Mouse (Mus musculus) B cell, adult 2 months (primary cell): ENCODE data around the gene Mgmt.

Experiments used
- DNase-seq, 2 experiments: peaks; one replicate each; pipeline ENCODE4 v3.0.0; 2022

The Mgmt gene

DNA sequence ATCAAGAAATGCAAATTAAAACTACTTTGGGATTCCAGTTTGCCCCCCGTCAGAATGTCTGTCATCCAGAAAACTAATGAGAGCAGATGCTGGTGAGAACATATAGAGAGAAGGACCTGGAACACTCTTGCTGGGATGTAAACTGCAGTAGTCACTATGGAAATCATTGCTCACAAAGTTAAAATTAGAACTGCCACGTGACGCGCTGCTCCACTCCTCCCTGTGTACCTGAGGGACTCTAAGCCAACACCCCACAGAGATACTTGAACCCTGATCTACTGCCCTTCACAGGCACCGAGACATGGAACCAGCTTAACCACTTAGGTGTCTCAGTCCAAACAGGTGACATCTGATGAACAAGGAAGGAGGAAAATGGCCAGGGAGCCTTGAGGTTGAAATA, 171.0 kb downstream of the Mgmt start:
- no peak for DNase-seq

DNA sequence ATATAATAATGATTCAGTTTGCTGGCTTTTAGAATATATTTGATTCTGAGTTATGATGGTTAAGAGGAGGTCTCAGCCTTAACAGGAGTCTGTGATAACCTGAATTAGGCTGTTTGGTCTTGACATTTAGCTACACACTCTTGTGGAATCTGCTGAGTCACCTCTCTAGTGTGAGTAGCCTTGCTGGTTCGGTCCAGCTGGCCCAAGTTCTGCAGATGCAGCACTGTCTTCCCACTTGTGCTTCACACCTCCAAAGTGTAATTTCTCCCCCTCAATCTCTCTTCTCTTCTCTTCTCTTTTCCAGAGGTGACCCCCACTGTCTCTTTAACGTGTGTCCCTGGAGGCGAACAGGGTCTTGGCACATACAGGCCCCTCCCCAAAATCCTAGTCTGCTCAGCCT, 171.8 kb downstream of the Mgmt start:
- no peak for DNase-seq

DNA sequence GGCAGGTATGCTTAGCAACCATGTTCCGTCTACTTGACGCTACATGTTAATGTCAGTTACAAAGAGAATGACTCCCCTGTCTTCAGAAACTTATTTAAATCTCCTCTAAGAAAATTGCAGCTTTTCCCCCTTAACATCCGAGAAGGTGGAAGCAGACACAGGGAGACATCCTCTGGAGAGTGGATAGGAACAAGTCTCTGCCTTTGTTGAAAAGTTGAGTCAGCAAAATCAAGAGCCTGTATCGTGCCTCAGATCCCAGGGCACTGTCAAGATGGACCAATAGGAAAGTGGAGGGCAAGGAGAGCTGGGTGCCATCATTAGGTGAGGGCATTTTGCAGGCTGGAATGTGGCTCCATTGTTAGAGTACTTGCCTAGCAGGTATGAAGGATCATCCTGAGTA, 172.6 kb downstream of the Mgmt start:
- DNase-seq = no peak

DNA sequence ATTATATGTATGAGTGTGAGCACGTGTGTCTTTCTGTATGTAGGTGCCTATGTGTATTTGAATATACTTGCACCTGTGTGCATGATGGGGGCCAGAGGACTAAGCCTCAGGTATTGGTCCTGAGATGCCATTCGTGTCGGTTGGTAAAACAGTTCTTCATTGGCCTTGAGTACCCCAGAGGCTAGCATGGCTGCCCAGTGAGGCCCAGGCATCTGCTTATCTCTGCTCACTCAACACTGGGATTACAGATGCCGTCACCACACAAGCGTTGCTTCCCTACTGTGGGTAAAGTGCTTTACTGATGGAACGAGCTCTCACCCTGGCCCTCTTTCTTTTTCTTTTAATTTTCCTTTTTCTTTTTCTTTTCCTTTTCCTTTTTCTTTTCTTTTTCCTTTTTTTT, 173.3 kb downstream of the Mgmt start:
- DNase-seq = no peak

DNA sequence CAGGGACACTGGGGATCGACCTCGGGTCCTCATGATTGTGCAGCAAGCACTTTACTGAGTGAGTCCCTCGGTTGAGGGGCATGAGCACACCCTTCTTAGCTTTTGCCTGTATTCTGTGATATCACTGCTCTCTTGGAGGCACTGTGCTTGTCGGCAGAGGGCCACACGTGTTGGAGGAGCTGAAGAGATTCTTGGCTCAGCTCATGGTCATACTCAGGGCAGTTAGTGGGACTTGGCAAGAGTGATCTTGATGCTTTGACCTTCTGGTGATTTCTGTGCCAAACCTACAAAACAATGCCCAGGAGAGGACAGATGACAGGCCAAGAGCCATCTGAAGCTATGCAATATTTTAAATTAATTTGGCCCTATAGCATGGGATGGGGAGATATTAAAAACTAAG, 174.4 kb downstream of the Mgmt start:
- DNase-seq = no peak

DNA sequence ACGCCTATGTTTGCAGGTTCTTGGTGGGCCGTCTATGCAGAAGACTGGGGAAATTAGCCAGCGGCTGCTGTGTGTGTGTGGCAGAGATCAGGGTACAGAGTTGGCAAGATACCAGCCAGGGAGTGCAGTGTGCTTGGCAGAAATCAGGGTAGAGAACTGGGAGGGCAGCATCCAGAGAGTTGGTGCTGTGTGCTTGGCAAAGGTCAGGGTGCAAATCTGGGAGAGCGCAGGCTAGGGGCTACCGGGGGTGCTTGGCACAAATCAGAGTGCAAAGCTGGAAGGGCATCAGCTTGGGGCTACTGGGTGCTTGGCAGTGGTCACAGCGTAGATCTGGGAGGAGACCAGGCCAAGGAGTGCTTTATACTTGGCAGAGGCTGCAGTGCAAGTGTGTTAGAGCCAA, 175.4 kb downstream of the Mgmt start:
- no peak for DNase-seq

DNA sequence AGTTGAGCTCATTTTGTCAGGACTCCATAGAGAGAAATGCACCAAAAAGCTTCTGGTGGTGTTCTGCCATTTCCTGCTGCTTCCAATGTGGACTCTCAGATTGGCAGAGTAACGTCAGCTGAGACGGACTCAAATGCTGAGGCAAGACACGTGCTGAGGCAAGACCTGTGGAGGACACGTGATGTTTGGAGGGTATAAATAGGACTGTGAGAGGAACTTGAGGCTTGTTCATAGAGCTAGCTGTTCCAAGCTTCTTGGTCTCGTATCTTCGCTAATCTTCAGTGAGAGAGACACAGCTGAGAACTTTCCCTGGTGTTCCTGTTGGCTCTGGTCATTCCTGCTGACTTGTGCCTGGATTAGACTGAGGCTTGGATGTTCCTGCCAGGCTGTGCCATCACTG, 176.9 kb downstream of the Mgmt start:
- no peak for DNase-seq

DNA sequence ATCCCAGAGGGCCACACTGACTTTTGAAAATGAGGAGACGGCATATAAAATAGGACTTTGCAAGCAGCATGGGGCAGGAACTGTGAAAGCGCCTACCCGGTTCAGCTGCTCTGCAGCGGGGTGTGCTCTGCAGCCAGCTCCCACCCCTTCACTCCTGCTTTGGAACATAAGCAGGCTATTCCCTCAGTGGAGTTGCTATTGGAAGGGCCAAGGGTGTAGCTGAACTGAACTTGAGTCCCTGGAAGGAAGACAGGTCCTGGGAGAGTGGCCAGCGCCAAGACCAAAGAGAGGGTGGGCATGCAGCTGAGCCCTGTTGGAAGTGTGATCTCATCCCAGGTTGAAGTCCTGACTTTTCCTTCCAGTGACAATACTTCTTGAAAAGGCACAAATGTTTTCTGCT, 179.5 kb downstream of the Mgmt start:
- no peak for DNase-seq

DNA sequence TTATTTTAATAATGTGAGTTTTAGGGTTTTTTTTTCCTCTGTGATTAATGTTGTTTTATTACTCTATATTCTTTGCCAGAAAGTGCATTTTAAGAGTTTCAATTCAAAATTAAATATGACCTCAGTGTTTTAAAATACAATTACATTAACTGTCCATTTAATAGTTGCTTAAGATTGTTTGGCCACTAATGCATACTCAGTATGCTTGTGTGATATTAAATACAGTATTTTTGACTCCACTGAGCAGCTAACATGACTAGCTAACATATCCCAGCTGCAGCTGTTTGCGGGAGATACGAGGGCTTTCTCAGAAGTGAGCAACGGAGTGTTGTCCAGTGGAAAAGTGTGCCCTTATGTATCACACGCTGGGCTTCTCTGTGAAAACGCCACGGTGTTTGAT, 179.9 kb downstream of the Mgmt start:
- no peak for DNase-seq

DNA sequence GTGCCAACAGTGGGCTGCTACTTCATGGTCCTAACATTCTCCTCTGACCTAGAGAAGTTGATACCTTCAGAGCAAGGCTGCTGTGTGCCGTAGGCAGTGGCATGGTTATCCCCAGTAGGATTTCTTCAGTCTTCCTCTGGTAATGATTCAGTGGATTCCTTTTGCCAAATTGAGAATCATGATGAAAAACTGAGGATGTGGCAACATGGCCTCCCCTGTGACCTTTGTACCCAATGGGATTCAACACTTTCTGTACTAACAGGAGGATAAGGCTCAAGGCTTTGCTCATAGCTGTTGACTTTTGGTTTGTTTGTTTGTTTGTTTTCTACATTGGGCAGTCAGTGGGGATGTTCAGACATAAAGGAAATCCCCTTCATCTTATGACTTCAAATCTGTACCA, 180.9 kb downstream of the Mgmt start:
- DNase-seq = no peak

DNA sequence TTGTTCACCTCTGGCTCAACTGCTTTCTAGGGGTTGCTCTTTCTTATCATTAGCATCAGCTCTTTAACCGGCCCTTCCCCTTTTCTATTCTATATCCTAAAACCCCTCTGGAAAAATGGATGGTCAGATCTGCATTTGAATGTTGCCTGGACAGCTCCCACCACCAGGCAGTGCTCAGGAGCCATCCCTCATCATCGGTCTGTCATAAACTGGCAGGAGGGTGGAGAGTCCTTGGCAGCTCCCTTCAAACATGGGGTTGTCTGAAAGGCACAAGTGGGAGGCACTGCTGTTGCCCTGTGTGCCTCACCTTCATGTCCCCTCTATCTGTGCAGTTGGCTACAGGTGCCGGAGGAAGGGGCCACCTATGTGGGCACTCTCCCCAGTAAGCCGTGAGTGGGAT, 185.8 kb downstream of the Mgmt start:
- no peak for DNase-seq

DNA sequence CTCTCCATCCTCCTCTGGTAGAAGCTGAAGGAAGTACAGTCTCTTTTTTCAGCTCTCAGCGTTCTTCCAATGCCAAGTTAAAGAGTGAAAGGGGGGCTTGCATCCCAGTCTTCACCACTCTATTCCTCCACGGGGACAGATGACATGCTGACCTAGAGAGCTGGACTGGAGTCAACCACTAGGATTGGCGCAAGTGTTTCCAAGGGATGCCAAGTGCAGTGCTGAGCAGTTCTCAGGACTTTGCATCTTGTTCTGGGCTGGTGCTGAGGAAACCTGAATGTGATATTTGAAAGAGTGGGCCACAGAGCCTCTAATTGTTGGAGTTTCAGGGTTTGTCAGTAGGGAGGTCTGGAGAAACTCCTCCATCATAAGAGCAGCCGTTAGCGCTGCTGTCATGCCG, 187.8 kb downstream of the Mgmt start:
- DNase-seq = no peak

DNA sequence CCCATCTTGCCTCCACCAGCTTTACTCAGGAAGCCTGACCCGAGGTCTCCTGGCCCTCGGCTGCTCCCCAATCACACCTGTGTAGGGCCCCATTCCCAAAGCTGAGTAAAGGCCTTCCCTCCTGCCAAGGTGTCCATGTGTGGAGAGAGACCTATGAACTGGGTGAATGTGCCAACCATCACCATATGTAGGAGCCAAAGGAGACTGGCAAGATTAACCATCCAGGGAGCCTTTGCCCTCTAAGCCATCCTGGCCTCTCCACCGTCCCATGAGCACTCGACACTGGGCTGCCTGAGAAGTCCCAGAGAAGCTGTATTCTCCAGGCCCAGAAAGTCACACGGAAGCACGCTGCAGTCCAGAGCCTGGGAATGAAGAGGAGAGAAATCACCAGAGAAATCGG, 190.2 kb downstream of the Mgmt start:
- DNase-seq = no peak

DNA sequence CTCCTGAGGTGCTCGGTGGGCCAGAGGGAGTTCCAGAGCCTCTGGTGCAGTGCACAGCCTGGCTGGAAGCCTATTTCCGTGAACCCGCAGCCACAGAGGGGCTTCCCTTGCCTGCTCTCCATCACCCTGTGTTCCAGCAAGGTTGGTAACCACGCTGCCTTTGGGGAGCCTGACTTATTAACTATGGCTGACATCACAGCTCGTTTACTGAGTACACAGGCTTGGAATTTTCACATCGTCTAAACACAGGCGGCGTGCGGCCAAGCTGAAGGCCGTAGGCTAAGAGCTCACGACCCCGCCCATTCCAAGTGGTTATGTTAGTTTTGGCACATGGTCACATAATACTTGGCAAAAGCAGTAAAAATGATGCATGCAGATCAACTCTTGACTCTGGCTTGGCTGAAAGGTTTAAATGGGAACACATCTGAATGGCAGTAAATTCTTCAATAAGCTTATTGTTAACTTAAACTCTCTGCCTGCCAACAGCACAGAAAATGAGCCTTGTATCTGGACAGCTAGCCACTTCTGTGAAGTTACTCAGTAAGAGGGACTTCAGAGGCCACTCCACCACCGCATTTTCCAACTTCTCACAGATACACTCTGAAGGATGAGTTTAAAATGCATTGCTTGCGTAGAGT, 191.7 kb downstream of the Mgmt start:
- no peak for DNase-seq

DNA sequence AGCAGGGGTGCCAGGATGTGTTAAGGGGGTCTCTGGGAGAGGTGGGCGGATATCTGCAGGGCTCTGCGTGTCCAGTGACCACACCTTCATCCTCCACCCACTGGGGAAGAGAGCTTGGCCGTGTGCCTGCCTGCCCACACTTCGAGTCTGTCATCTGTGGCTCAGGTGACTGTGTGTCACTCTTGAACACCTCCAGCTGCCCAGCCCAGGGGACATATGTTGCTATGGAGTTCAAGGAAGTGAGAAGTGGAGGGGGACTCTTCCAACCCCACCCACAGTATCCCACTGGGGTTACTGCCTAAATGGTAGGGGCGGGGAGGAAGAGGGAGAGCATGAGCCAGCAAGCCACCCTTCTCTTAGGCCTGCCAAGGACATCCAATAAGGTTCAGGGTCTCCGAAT, 192.7 kb downstream of the Mgmt start:
- DNase-seq = no peak

DNA sequence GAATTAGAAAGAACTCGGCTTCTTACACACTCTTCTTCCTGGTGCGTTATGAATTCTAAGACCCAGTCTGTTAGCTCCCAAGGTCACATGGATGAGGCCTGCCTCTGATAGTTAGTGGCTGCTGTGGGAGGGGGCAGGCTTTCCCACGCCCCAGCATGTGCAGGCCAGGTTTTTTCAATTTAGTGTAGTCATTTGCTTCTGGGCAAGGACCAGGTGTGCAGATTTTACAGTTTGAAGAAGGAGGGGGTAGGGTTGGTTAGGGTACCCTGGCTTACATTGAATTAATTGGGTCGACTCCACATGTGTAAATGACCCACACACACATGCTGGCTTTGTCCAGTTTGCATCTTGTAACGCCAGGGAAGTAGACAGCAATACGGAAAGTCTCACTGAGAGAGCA, 193.7 kb downstream of the Mgmt start:
- no peak for DNase-seq

DNA sequence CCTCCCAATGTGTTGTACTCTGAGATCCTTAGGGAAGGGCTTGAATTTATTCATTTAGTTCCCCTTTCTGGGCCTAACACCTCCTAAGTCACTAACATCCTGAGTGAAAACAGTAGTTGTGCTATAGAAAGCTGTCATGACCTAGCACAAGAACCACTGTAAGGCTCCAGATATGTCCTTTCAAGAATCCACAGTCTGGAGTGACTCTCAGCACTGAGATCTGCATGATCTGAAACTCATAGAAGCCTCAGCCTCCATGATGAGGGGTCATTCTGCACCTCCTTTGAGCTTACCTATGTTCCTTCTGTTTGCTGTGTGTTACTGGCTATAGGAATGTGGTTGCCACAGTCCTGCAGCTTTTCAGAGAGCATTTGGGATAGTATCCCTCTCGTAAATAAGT, 200.1 kb downstream of the Mgmt start:
- DNase-seq = no peak

DNA sequence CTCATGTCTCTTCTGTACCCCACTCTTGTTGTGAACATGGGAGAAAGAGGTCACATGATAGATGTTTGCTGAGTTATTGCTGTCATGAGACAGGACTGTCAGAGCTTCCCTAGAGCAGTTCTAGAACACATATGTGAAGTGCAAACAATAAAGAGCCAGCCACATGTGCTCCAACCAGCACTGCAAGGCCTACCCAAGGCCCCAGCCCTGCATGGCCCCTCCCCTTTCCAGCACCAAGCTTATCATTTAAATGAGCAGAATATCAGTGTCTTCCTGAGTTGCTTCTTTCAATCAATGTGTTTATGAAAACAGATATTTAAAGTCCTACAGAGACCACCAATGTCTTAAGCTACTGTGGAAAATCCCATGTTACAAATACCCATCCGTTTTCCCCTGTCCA, 201.3 kb downstream of the Mgmt start:
- DNase-seq = no peak

DNA sequence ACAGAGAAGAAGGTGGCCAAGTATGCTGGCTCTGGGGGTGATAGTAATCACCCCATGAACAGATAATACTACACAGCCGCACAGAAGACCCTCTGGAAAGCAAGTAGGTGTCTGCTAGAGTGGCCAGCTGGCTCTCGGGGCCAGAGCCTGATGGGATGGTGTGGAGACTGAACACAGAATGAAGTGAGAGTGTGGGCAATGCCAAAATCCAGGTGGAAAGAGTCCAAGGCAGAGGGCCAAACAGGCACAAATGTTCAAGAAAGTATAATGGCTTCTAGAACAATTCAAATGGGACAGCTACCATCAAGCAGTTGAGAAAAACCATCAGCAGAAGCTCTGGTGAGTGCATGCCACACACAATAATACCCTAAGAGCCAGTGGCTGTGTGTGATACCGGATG, 205.4 kb downstream of the Mgmt start:
- DNase-seq = no peak

DNA sequence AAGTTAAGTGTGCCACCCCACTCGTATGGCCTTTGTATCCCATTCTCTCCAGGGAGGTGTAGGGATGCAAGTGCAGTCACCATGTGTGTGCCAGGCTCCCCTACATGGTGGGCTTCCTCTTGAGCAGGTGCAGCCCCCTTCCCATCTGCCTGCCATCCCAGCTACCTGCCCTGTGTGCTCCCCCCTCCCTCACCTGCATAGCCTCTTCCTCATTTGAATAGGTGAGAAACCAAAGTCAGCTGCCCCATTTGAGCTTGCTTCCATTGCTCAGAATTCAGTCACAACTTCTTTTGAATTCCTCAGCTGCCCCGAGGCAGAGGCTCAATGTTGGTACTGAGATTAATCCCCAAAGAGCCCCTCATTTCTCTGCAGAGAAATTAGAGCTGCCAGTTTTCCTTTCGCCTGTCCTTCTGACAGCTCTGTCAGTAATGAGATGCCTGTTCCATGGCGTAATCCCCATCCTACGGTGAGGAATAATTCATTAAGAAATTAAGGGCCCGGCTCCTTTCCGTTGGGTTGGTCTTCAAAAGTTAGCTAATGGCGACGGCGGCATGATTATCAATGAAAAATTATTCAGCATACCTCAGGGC, 208.3 kb downstream of the Mgmt start:
- DNase-seq = no peak

DNA sequence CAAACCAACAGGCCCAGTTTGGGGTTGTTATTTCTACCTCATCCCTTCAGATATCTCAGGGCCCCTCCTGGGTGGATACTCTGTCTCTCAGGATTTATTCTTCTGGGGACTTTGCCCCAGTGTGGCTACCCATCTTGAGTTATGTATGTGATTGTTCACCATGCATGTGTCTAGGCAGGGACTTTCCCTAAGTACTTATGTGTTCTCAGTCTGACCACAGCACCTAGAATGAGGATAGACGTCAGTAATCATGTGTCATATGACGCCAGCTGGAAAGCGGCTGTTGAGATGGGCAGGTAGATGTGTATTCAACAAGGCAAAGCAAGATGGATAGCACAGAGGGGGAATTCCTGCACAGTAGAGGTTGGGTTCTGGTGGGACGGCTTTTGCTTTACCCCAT, 217.7 kb downstream of the Mgmt start:
- DNase-seq = no peak

DNA sequence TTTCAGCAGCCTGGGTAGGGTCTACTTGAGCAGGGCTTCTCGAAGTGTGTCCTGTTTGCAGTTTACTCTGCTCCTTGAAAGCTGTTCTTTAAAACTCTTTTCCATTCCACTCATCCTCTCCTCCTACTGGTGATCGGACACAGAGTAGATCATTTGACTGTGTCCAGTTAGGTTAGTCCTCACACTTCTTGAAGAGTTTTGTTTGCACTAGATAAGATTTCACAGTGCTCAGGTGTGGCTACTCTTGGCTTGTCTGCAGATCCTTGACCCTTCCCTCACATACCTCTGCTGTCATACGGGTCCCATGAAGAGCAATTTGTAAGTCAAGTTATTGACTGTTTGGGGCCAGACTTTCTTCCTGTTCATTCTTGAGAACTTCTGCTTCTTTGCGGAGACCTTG, 221.8 kb downstream of the Mgmt start:
- DNase-seq = no peak

DNA sequence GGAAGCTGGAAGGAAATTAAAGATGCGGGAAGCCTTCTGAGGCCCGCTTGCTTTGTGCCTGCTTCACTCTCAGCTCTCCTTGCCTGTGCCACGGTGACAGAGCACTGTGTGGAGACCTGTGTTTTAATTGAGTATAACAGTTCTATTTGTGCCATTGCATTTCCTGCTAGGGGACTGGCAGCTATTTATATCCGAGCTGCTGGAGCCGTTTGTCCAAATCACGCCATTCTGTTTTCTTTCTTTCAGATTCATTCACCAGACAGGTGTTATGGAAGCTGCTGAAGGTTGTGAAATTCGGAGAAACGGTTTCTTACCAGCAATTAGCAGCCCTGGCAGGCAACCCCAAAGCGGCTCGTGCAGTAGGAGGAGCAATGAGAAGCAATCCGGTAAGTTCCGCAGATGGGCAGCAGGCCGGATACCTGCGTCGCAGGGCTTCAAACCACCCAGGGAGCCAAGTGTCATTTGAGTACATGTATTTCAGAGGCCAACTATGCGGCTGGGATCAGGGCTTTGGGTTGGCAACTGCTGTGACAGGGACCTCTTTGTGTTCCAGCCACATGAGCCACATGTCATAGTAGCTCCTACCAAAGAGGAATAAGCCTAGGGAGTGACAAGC, 226.9 kb downstream of the Mgmt start:
- no peak for DNase-seq

DNA sequence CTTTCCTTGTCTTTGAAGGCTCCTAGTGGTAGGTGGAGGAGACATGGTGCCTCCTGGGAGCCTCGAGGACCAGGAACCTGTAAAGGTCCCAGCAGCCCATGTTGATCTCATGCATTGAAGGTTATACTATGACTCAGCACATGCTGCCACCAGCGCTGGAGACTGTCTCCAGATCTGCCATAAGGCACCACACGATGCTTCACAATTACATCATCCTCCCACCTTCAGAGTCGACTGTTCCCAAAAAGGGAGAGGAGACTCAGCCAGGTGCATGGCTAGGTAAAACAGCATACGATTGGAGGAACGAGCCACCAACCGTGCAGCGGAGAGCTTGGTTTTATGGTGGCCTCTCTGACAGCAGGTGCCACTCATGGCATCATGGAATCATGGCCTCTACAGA, 234.3 kb downstream of the Mgmt start:
- no peak for DNase-seq

DNA sequence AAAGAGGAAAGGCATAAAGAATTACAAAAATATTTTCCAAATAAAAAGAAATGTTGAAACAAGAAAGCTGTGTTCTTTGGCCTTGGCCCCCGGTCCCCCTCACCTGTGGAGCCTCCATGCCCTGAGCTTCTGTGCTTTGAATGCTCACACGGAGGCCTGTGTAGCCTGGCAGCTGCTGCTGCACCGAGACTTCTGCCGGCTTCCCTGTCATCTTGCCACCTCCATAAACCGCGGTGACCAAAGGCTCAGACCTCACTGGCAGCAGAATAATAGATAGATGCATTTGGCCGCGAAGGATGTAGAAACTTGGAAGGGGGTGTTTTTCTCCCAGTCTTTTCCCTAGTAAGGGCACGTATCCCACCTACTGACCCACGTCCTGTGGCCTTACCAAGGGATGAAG, 235.8 kb downstream of the Mgmt start:
- DNase-seq = no peak
